Mouse (Mus musculus): ENCODE data around the gene Hrk.

Hrk gene

GRCm38 (mm10) chr5:118214418-118215154, 50.1 kb downstream of the Hrk start:
- DNase-seq (ENCODE audit: low spot score in 2 of 2): peak; percentile 67 to 83

- DNase-seq (ENCODE audit: low spot score in 2 of 2): no peak
These were observed 53.0 kb downstream of the Hrk start for GRCm38 (mm10) chr5:118217410-118217809.

- DNase-seq (ENCODE audit: low spot score in 2 of 2): no peak
These were observed 58.8 kb downstream of the Hrk start for GRCm38 (mm10) chr5:118223142-118223757.

- no peak for DNase-seq (ENCODE audit: low spot score in 2 of 2)
These were observed 65.7 kb downstream of the Hrk start for GRCm38 (mm10) chr5:118230071-118230611.

- no peak for DNase-seq (ENCODE audit: low spot score in 2 of 2)
These were observed 72.4 kb downstream of the Hrk start for GRCm38 (mm10) chr5:118236891-118237290.

Measured in frontal cortex, postnatal 25 days (tissue).